Mouse (Mus musculus) frontal cortex, adult (tissue): ENCODE results near the gene Rassf1.

ENCODE experiments used
- ATAC-seq: cut with Nextera tagmentation; 2 replicates; pipeline ENCODE4 v1.9.2; 2017; ENCODE audit warnings: mild to moderate bottlenecking, moderate library complexity, mixed read lengths; ENCODE audit not compliant: low TSS enrichment

The Rassf1 gene

GRCm38 (mm10) chr9:107603251-107603650 is 51.9 kb downstream of the Rassf1 start:
- ATAC-seq, result no peak

DNA sequence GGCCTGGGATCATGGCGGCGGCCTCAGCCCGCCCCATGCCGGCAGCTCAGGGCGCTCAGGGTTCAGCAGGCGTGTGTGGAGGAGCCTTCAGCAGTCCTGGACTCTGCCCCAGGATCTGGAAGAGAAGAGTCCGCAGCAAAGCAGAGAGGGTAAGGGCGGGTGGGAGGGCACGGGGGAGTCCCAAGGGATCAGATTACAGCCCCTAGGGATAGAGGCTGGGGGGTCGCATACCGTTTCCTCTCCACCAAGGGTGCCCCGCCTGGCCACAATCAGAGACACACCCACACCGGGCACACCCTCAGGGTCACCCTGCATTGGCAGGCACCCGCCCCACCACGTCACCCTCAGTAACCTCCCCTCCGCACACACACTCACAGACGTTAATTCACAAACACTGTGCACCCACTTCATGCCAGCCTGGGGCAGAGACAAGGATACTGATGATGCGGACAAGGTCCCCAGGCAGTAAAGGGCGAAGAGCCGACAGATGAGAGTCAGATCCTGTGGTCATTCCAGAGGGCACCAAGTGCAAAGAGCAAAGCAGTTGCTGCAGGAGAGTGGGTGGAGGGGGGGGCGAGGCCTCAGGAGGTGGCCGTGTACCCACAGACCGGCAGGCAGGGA is 53.8 kb downstream of the Rassf1 start:
- no peak for ATAC-seq

DNA sequence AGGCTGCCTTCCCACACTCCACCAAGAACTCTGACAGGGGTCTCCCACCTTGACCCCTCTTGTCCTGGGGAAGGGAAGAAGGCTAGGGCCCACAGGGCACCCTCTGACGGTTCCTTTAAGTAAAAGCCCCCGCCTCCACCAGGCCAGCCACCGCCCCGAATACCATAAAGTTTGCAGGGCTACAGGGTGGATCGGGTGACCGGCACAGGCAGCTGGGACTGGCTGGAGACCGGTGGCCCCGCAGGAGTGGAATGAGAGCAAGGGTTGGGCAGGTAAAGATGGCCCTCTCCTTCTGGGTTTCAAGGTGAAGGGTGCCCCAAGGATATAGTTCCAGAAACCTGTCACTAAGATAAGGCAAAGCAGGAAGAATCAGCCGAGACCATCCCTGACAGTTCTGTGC is 55.2 kb downstream of the Rassf1 start:
- no peak for ATAC-seq

DNA sequence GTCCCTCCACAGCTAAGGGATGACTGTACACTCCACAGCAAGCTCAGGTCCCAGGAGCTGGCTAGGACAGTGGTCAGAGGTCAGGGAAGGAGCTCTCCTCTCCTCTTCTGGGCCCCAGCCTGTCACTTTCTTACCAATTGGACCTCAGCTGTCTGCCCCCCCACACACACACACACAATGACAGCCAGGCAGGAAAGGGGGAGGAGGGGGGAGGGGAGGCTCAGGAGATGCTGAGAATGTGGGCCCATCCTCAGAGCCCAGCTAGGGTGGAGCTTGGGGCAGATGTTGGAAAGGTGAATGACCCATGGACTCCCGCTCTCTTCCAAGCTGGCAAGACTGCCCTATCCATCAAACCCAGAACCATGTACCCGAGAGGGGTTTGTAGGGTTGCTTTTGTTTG is 55.7 kb downstream of the Rassf1 start:
- ATAC-seq, result no peak

- ATAC-seq, result no peak
Observed at GRCm38 (mm10) chr9:107607653-107608245, 56.4 kb downstream of the Rassf1 start.

GRCm38 (mm10) chr9:107608741-107609432 is 57.5 kb downstream of the Rassf1 start, which contains the start of gene Sema3b:
Gene Sema3b (minus strand): TSS chr9:107609229.
- ATAC-seq, result no peak

DNA sequence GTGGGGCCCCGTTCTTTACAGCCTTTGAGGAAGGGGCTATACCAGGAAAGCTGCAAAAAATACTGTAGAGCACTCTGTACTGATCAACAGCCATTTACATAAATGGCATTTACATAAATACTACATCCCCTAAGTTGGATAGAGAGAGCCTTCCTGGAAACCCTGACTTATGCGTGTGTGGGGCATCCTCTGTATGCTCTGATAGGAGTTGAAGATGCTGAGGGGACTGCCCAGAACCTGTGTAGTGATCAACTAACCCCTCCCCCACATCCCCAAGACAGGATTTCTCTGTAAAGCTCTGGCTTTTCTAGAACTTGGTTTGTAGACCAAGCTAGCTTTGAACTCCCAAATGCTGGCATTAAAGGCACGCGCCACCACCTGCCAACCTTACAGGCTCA is 58.1 kb downstream of the Rassf1 start:
- no peak for ATAC-seq

- peak; percentile 32; the same call in 1 of the 2 replicates for ATAC-seq
Observed at GRCm38 (mm10) chr9:107611456-107612190, 60.3 kb downstream of the Rassf1 start.
